Mouse (Mus musculus) kidney, embryonic 14.5 days (tissue): ENCODE results near the gene Ptch1. TPM values are rescaled to one million over a fixed set of nuclear protein-coding genes. Genes with fewer than 3 reads are reported as not detected.

ENCODE experiments used
- ATAC-seq: fragments of 200-750 bp; cut with Nextera tagmentation; 2 replicates; pipeline ENCODE4 v1.8.0; 2017; ENCODE audit warnings: moderate number of reproducible peaks, mild to moderate bottlenecking, moderate TSS enrichment, moderate library complexity; ENCODE audit not compliant: low FRiP score, low TSS enrichment
- H3K27ac ChIP-seq: fragments of 300-500 bp; sonication (generic); 2 replicates; pipeline ENCODE4 v1.5.1; 2014; ENCODE audit warnings: low read depth, mild to moderate bottlenecking, low read length, moderate library complexity, mixed read lengths
- H3K27me3 ChIP-seq: fragments of 300-500 bp; sonication (generic); 2 replicates; pipeline ENCODE4 v1.6.1; 2014; ENCODE audit warnings: mild to moderate bottlenecking, low read length; ENCODE audit not compliant: control insufficient read depth, insufficient read depth
- H3K36me3 ChIP-seq: fragments of 300-500 bp; sonication (generic); 2 replicates; pipeline ENCODE4 v1.6.1; 2014; ENCODE audit warnings: low read length, mixed read lengths; ENCODE audit not compliant: control insufficient read depth, insufficient read depth
- H3K4me1 ChIP-seq: fragments of 300-500 bp; sonication (generic); 2 replicates; pipeline ENCODE4 v1.6.1; 2014; ENCODE audit warnings: low read length, mixed read lengths; ENCODE audit not compliant: control insufficient read depth, insufficient read depth
- H3K4me2 ChIP-seq: fragments of 300-500 bp; sonication (generic); replicated peaks from 2 replicates; pipeline ENCODE4 v1.6.1; 2014; ENCODE audit warnings: low read depth, mild to moderate bottlenecking, low read length
- H3K4me3 ChIP-seq: fragments of 300-500 bp; sonication (generic); 2 replicates; pipeline ENCODE4 v1.5.1; 2014; ENCODE audit warnings: mild to moderate bottlenecking, low read length
- H3K9ac ChIP-seq: fragments of 300-500 bp; sonication (generic); 2 replicates; pipeline ENCODE4 v1.6.1; 2014; ENCODE audit warnings: low read depth, mild to moderate bottlenecking, low read length, moderate library complexity
- H3K9me3 ChIP-seq: fragments of 300-500 bp; sonication (generic); 2 replicates; pipeline ENCODE4 v1.6.1; 2016; ENCODE audit warnings: low read length; ENCODE audit not compliant: control insufficient read depth
- WGBS: fragments of 180-500 bp; shearing (Covaris S2); extraction: QIAGEN DNeasy Blood & Tissue Kit; methylation state at CpG from one replicate; pipeline ENCODE4 v1.1.7; 2014; 5-methylcytosine and 5-hydroxymethylcytosine counted together
- polyA plus RNA-seq: library from polyadenylated mRNA; unstranded; fragments of >200 nt; fragmentation: Nextera tagmentation; extraction: Ambion mirVana; gene quantifications from 2 replicates; pipeline ENCODE4 v1.2.1, GENCODE M21; 2014

Ptch1 gene
- polyA plus RNA-seq, 1 experiment from 2014 or later: 28.2 TPM

DNA sequence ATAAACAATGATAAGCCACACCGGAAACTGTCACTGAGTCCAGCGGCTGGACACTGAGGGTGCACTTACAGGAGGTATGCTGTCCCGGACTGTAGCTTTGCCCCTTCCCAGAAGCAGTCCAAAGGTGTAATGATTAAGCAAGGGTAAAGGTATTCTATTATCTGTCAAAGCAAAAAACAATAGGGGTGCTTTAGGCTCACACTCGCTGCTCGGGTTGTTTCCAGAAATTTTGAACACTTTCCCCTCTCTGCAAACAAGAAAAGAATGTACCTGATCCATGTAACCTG is 28.5 kb downstream of the Ptch1 start:
- no peak for ATAC-seq

DNA sequence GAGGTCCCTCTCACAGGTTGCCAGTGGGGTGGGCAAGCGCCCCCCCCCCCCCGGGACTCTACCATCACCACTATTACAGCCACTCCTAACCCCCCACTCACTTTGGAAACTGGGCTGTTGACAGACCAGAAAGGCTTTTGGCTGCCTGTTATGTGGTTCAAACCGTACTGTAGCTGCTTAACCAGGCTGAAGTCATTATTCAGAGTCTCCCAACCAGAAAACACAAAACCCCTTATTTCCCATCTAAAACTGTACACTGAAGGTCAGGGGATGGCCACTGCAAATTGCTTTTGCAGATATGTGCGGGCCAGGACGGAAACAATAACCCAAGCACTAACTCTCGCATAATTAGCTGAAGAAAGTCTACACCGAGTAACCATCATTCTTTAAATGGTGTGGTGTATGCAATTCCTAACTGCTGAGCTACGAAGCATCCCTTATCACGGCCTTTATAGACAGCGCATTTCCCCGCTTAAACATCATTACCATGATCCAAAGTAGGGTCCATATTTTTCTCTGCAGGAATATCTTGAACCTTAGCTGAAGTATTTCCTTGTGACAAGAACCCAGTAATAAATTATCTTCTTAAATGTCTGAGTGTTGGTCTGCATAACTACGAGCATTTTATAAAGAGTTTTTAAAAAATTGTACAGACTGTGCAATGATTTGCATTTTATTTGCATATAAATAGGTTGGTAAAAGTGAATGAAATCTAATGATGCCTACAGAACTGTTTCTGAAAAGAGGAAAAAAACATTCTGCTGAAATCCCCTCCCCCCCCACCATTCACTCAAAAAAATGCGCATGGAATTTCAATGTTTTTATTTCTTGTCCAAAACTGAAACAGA is 29.1 kb downstream of the Ptch1 start:
- H3K4me1 ChIP-seq: peaks cover 7% of the 10 kb centered on the region; the same call in 1 of the 2 replicates
- H3K4me2 ChIP-seq: no peak overlapping the region
- H3K27me3 ChIP-seq: no peaks in the 10 kb centered on the region
- H3K9ac ChIP-seq: no peak overlapping the region
- no peak for ATAC-seq
- H3K4me3 ChIP-seq: no peak overlapping the region
- H3K36me3 ChIP-seq: peaks cover 64% of the 10 kb centered on the region
- H3K27ac ChIP-seq: no peak overlapping the region
- no peaks in the 10 kb centered on the region for H3K9me3 ChIP-seq
- 73% methylated on average over 13 of the region's 13 CpGs for WGBS

More for the DNA sequence above, 28.5 kb downstream of the Ptch1 start:
- H3K36me3 ChIP-seq: peaks cover 61% of the 10 kb centered on the region
- 63% methylated on average over 5 of the region's 5 CpGs for WGBS
- peaks cover 12% of the 10 kb centered on the region; the same call in 1 of the 2 replicates for H3K4me1 ChIP-seq
- no peak overlapping the region for H3K27ac ChIP-seq
- H3K9ac ChIP-seq: no peak overlapping the region
- H3K4me2 ChIP-seq: no peak overlapping the region
- no peaks in the 10 kb centered on the region for H3K9me3 ChIP-seq
- no peak overlapping the region for H3K4me3 ChIP-seq
- H3K27me3 ChIP-seq: no peaks in the 10 kb centered on the region

DNA sequence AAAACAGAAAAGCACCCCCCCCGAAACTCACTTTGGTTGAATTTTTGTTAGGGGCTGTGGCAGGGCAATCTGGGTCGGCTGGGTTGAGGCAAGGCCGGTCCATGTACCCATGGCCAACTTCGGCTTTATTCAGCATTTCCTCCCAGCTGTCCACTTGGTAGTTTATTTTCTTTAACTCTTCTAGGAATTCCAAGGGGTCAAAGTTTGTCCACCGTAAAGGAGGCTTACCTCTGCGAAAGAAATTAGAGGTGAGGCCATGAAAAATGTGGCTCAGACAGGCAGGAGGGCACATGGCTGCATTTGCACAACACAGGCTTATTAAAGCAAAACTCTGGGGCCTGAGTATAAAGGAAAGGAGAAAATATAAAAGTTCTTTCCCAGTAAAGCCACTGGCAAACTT is 29.9 kb downstream of the Ptch1 start:
- no peak overlapping the region for H3K4me2 ChIP-seq
- H3K9me3 ChIP-seq: no peaks in the 10 kb centered on the region
- no peak overlapping the region for H3K9ac ChIP-seq
- no peak for ATAC-seq
- H3K4me1 ChIP-seq: 0 out of 2 replicates have a peak, but pooled peaks cover under 1% of the 10 kb centered on the region
- H3K27ac ChIP-seq: no peak overlapping the region
- WGBS: 43% methylated on average over 6 of the region's 6 CpGs
- H3K27me3 ChIP-seq: no peaks in the 10 kb centered on the region
- H3K4me3 ChIP-seq: no peak overlapping the region
- H3K36me3 ChIP-seq: peaks cover 72% of the 10 kb centered on the region

DNA sequence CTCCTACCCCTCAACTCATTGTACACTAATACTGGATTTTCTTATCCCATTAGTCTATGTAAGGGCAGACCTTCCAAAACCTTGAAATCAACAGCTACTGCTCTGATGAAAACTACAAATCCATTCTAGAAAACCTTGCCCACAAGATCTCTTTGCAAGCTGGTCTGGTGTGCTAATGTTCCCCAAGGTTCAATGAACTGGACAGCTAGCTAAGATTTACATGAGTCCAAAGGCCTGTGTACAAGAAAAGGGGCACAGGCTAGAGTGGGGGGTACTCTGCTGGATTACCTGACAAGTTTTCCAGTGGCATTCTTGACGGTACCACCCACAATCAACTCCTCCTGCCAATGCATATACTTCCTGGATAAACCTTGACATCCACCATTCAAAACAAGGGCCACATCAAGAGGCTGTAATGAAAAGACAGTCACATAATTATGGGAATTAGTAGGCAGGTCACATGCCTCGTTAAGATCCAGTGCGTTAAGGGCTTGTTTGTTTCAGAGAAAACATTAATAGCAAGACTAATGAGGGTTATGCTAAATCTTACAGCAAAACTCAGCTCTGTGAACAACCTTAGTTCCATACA is 30.5 kb downstream of the Ptch1 start:
- no peak overlapping the region for H3K9ac ChIP-seq
- H3K4me1 ChIP-seq: no peaks in the 10 kb centered on the region
- no peaks in the 10 kb centered on the region for H3K27me3 ChIP-seq
- H3K9me3 ChIP-seq: no peaks in the 10 kb centered on the region
- H3K4me2 ChIP-seq: no peak overlapping the region
- H3K27ac ChIP-seq: no peak overlapping the region
- peaks cover 77% of the 10 kb centered on the region for H3K36me3 ChIP-seq
- ATAC-seq: no peak
- no peak overlapping the region for H3K4me3 ChIP-seq
- 84% methylated on average over 3 of the region's 3 CpGs for WGBS

DNA sequence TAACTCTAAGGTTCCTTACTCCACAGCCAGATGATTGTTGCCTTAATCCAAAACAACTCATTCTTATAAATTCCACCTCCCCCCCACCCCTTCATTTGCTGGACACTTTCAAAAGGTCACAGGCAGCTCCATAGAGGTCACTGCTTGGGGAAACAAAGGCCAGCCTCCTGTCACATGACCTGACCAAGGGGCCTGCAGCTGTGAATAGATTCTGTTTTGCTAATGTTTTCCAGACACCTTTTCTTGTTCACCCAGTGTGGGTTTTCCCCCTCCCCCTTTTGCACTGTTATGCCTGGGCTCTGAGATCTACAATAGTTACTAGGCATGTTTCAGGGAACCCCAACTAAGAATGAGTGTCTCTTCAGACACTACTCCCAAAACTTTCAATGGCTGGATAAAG is 31.9 kb downstream of the Ptch1 start:
- no peak overlapping the region for H3K9ac ChIP-seq
- no peaks in the 10 kb centered on the region for H3K4me1 ChIP-seq
- no peak overlapping the region for H3K27ac ChIP-seq
- ATAC-seq: no peak
- H3K4me2 ChIP-seq: no peak overlapping the region
- no peak overlapping the region for H3K4me3 ChIP-seq
- no peaks in the 10 kb centered on the region for H3K9me3 ChIP-seq
- no peaks in the 10 kb centered on the region for H3K27me3 ChIP-seq
- H3K36me3 ChIP-seq: peaks cover 82% of the 10 kb centered on the region

DNA sequence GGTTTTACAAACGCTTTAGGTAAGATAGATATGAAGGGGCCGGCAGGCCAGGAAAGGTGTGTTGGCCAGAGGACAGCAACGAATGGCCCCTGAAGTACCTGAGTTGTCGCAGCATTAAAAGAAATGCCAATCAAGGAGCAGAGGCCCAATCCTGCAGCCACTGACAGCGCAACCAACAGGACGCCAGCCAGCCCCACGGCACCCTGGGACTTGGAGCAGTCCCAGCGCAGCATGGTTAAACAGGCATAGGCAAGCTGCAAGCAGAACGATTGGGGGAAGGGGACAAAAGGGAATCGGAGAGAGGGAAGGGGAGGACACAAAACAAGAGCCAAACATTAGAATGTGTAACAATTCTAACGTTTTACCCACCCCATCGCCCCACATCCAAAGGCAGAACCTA is 32.8 kb downstream of the Ptch1 start:
- H3K9ac ChIP-seq: no peak overlapping the region
- no peaks in the 10 kb centered on the region for H3K9me3 ChIP-seq
- no peak for ATAC-seq
- no peak overlapping the region for H3K27ac ChIP-seq
- peaks cover 87% of the 10 kb centered on the region for H3K36me3 ChIP-seq
- no peaks in the 10 kb centered on the region for H3K4me1 ChIP-seq
- 94% methylated on average over 12 of the region's 12 CpGs for WGBS
- no peak overlapping the region for H3K4me2 ChIP-seq
- no peaks in the 10 kb centered on the region for H3K27me3 ChIP-seq
- H3K4me3 ChIP-seq: no peak overlapping the region

DNA sequence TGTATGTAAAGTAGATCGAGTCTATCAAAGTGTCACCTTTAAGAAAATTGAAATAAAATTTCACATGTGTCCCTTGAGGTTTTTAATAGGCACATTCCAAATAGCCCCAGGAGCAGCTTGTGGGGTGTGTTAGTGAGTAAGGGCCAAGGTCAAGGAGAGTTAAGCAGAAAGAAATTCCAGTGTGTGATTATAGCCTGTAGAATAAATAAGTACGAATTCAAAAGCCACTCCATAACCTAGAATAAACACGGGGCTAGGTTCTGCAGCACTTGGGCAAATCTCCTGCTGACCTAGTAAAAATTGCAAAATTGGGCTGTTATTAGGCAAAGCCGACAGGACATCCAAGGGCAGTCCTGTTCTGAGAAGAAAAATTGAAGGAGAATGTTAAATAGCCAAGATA is 38.4 kb downstream of the Ptch1 start:
- 87% methylated on average over 4 of the region's 4 CpGs for WGBS
- Histone ChIP-seq H3K9ac (no peak overlapping the region), H3K4me2 (no peak overlapping the region), H3K4me1 (peaks cover 4% of the 10 kb centered on the region; the same call in 1 of the 2 replicates), H3K27ac (no peak overlapping the region), H3K4me3 (no peak overlapping the region), H3K9me3 (no peaks in the 10 kb centered on the region), H3K36me3 (peaks cover 100% of the 10 kb centered on the region), H3K27me3 (no peaks in the 10 kb centered on the region)
- no peak for ATAC-seq

DNA sequence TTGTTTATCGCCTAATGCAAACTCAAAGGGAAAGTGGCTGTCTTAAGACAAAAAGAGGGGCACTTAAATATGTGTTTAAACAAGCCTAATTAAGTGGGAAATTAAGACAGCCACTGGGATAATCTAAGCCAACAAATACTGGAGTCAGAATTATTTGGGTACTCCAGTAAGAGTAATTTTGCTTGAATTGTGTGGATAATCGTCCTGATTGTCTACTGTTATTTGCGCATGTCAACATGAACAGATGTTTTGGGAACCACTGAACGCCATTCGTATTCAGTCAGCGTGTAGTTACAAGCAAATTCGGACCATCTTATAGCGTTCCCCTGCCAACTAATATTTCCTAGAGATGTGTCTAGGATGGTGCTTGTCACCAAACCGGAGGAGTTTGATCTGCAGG is 42.5 kb downstream of the Ptch1 start:
- Histone ChIP-seq H3K9me3 (no peaks in the 10 kb centered on the region), H3K4me3 (no peak overlapping the region), H3K4me2 (no peak overlapping the region), H3K36me3 (peaks cover 91% of the 10 kb centered on the region), H3K4me1 (peaks cover 24% of the 10 kb centered on the region), H3K27me3 (no peaks in the 10 kb centered on the region), H3K27ac (no peak overlapping the region), H3K9ac (no peak overlapping the region)
- no peak for ATAC-seq
- WGBS: 85% methylated on average over 9 of the region's 9 CpGs

DNA sequence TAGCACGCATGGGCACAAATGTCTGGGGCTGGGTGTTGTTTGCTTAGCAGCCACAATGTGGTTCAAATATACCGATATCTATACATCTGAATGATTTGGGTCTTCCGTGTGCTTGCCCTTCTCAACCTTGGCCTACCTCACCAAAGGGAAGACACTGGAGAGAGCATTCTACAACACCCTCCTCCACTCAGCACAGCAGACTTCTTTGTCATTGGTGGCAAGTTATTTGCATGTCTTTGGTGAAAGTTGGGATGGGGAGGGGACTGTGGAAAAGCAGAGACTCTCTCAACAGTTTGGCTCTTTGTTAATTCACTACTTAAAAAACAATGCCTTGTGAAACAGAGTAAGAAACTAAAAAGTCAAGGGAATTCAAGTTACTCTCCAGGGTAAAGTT is 43.0 kb downstream of the Ptch1 start:
- Histone ChIP-seq H3K36me3 (peaks cover 90% of the 10 kb centered on the region), H3K27me3 (no peaks in the 10 kb centered on the region), H3K4me2 (no peak overlapping the region), H3K27ac (no peak overlapping the region), H3K9me3 (no peaks in the 10 kb centered on the region), H3K9ac (no peak overlapping the region), H3K4me3 (no peak overlapping the region), H3K4me1 (peaks cover 24% of the 10 kb centered on the region)
- ATAC-seq: no peak
- 70% methylated on average over 3 of the region's 3 CpGs for WGBS
